Mouse (Mus musculus) stomach, postnatal 0 days (tissue): ENCODE measurements around the gene Kcnk5.

Experiments
- CTCF ChIP-seq: IDR thresholded peaks from 2 replicates; pipeline ENCODE4 v1.5.1; 2016; ENCODE audit warnings: antibody characterized with exemption, low read depth, mild to moderate bottlenecking, moderate library complexity
- EP300 ChIP-seq: optimal IDR thresholded peaks from 2 replicates; pipeline ENCODE3; 2016; ENCODE audit warnings: antibody characterized with exemption

GRCm38 (mm10) chr14:20205747-20206146 is 24.1 kb upstream of the Kcnk5 start:
- TF ChIP-seq CTCF (no peak), EP300 (no peak)
